Mouse (Mus musculus): ENCODE measurements around the gene Auts2. TPM values are rescaled to one million over a fixed set of nuclear protein-coding genes. Genes with fewer than 3 reads are reported as not detected.

Gene Auts2
- polyA plus RNA-seq, 1 experiment from 2014 or later: 32.6 TPM

DNA sequence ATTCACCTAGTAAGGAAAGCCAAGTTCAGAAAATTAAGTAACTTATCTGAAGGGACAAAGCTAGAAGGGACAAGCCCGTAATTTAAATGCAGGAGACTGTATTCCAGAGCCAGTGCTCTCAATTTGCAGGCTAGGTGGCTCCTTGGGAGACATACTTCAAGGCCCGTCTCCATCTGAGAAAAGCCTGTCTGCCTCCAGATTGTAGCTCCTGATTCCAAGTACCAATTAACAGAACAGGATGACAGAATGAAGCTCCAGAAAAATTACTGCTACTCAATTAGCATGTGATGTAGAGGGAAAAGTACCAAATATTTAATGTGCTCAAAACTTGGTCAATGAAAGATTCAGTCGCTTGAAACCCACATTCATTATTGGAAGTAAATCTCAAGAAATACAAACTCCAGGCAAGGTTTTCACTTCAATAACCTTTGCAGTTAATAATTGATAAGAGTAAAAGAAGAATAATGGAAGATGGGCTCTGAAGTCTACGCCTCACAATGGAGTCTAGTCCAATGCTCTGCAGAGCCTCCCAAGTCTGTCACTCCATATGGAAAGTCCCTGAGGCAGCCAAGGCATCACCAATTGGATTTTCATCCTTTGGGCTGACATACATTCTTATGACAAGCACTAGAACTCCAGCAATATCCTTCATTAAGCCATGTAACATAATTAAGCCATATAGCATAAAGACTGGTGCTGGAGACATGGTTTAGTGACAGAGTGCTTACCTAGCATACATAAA lies 97.8 kb downstream of the Auts2 start:
- no peak overlapping the region for H3K27ac ChIP-seq (ENCODE audit: low read depth, low read length)
- H3K4me2 ChIP-seq (replicated peaks; ENCODE audit: low read depth, low read length): no peak overlapping the region
- ATAC-seq (ENCODE audit: low FRiP score, low TSS enrichment): no peak
- H3K9me3 ChIP-seq (ENCODE audit: control insufficient read depth, low read length): no peaks in the 10 kb centered on the region
- no peak overlapping the region for H3K4me3 ChIP-seq (ENCODE audit: low read length)
- no peak overlapping the region for H3K9ac ChIP-seq (ENCODE audit: low read depth, low read length)
- 84% methylated on average over 4 of the region's 4 CpGs for WGBS
- peaks cover 10% of the 10 kb centered on the region for H3K4me1 ChIP-seq (ENCODE audit: control insufficient read depth, insufficient read depth, low read length)
- no peaks in the 10 kb centered on the region for H3K36me3 ChIP-seq (ENCODE audit: control insufficient read depth, insufficient read depth, low read length)
- no peaks in the 10 kb centered on the region for H3K27me3 ChIP-seq (ENCODE audit: control insufficient read depth, insufficient read depth, low read length)

DNA sequence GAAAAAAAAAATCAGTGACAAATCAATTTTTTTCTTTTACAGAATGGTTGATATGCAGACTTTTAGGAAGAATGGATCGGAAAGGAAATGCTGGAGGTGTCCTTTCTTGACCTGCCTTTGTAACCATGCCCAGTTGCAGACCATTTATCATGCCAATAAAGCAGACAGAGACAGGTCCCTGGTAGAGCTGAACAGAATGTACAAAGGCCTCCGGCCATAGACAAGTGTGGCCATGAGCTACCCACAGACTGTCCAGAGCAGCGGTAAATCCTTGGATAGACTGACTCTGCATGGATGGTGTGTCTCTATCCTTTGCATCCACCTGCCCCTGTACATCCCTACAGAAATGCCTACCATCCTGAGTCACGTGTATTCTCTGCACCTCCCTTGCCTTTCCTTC lies 100.2 kb downstream of the Auts2 start:
- no peaks in the 10 kb centered on the region for H3K36me3 ChIP-seq (ENCODE audit: control insufficient read depth, insufficient read depth, low read length)
- no peaks in the 10 kb centered on the region for H3K9me3 ChIP-seq (ENCODE audit: control insufficient read depth, low read length)
- H3K4me3 ChIP-seq (ENCODE audit: low read length): no peak overlapping the region
- H3K27ac ChIP-seq (ENCODE audit: low read depth, low read length): no peak overlapping the region
- H3K4me2 ChIP-seq (replicated peaks; ENCODE audit: low read depth, low read length): no peak overlapping the region
- 50% methylated on average over 4 of the region's 4 CpGs for WGBS
- H3K4me1 ChIP-seq (ENCODE audit: control insufficient read depth, insufficient read depth, low read length): peaks cover 10% of the 10 kb centered on the region
- no peak for ATAC-seq (ENCODE audit: low FRiP score, low TSS enrichment)
- H3K9ac ChIP-seq (ENCODE audit: low read depth, low read length): no peak overlapping the region
- no peaks in the 10 kb centered on the region for H3K27me3 ChIP-seq (ENCODE audit: control insufficient read depth, insufficient read depth, low read length)

GRCm38 (mm10) chr5:132438414-132438813 lies 104.7 kb downstream of the Auts2 start:
- ATAC-seq (ENCODE audit: low FRiP score, low TSS enrichment): no peak
- no peak overlapping the region for H3K9ac ChIP-seq (ENCODE audit: low read depth, low read length)
- 34% methylated on average over 4 of the region's 4 CpGs for WGBS
- no peaks in the 10 kb centered on the region for H3K36me3 ChIP-seq (ENCODE audit: control insufficient read depth, insufficient read depth, low read length)
- no peak overlapping the region for H3K27ac ChIP-seq (ENCODE audit: low read depth, low read length)
- no peak overlapping the region for H3K4me3 ChIP-seq (ENCODE audit: low read length)
- H3K4me2 ChIP-seq (replicated peaks; ENCODE audit: low read depth, low read length): no peak overlapping the region
- peaks cover 7% of the 10 kb centered on the region; the same call in 1 of the 2 replicates for H3K4me1 ChIP-seq (ENCODE audit: control insufficient read depth, insufficient read depth, low read length)
- no peaks in the 10 kb centered on the region for H3K27me3 ChIP-seq (ENCODE audit: control insufficient read depth, insufficient read depth, low read length)
- no peaks in the 10 kb centered on the region for H3K9me3 ChIP-seq (ENCODE audit: control insufficient read depth, low read length)

- no peak overlapping the region for H3K27ac ChIP-seq (ENCODE audit: low read depth, low read length)
- H3K9ac ChIP-seq (ENCODE audit: low read depth, low read length): no peak overlapping the region
- peaks cover 7% of the 10 kb centered on the region; the same call in 1 of the 2 replicates for H3K4me1 ChIP-seq (ENCODE audit: control insufficient read depth, insufficient read depth, low read length)
- H3K36me3 ChIP-seq (ENCODE audit: control insufficient read depth, insufficient read depth, low read length): no peaks in the 10 kb centered on the region
- H3K4me3 ChIP-seq (ENCODE audit: low read length): no peak overlapping the region
- H3K9me3 ChIP-seq (ENCODE audit: control insufficient read depth, low read length): no peaks in the 10 kb centered on the region
- H3K27me3 ChIP-seq (ENCODE audit: control insufficient read depth, insufficient read depth, low read length): no peaks in the 10 kb centered on the region
- no peak for ATAC-seq (ENCODE audit: low FRiP score, low TSS enrichment)
- 52% methylated on average over 8 of the region's 8 CpGs for WGBS
- H3K4me2 ChIP-seq (replicated peaks; ENCODE audit: low read depth, low read length): no peak overlapping the region
These were observed 105.2 kb downstream of the Auts2 start for GRCm38 (mm10) chr5:132437994-132438393.

DNA sequence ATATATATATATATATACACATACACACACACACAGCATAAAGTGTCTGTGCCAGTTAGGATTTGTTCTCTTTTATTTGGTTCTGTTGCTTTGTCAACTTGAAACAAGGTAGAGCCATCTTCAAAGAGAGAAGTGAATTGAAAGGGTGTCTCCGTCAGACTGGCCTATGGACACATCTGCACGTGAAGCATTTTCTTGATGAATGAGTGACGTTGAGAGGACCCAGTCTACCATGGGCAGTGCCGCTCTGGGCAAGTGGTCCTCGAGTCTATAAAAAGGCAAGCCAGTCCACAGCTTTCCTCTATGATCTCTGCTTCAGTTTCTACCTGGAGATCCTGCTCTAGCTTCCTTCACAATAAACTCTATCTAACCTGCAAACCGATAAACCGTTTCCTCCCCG lies 105.7 kb downstream of the Auts2 start:
- WGBS: 91% methylated on average over 8 of the region's 8 CpGs
- Histone ChIP-seq H3K27ac (ENCODE audit: low read depth, low read length) (no peak overlapping the region), H3K4me2 (replicated peaks; ENCODE audit: low read depth, low read length) (no peak overlapping the region), H3K27me3 (ENCODE audit: control insufficient read depth, insufficient read depth, low read length) (no peaks in the 10 kb centered on the region), H3K4me3 (ENCODE audit: low read length) (no peak overlapping the region), H3K4me1 (ENCODE audit: control insufficient read depth, insufficient read depth, low read length) (peaks cover 7% of the 10 kb centered on the region; the same call in 1 of the 2 replicates), H3K9ac (ENCODE audit: low read depth, low read length) (no peak overlapping the region), H3K36me3 (ENCODE audit: control insufficient read depth, insufficient read depth, low read length) (no peaks in the 10 kb centered on the region), H3K9me3 (ENCODE audit: control insufficient read depth, low read length) (no peaks in the 10 kb centered on the region)
- ATAC-seq (ENCODE audit: low FRiP score, low TSS enrichment): no peak

DNA sequence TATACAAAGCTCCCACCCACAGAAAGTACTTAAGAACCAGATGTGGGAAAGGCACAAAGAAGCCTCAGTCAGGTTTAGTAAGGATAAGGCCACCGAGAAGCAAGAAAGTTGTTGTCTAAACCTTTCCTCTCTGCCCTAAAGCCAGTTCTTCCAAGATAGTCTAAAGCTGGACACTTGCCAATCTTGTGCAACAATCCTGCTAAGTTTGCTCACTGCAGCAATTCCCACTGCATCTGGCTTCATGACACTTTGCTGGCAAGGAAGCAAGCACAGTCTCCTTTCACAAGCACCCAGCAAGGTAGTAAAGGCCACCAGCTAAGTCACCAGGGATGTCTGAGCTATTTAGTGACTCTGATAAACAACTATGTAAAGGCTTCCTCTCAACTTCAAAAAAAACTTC lies 106.2 kb downstream of the Auts2 start:
- no peak overlapping the region for H3K4me2 ChIP-seq (replicated peaks; ENCODE audit: low read depth, low read length)
- no peaks in the 10 kb centered on the region for H3K27me3 ChIP-seq (ENCODE audit: control insufficient read depth, insufficient read depth, low read length)
- H3K9ac ChIP-seq (ENCODE audit: low read depth, low read length): no peak overlapping the region
- no peak overlapping the region for H3K27ac ChIP-seq (ENCODE audit: low read depth, low read length)
- no peaks in the 10 kb centered on the region for H3K9me3 ChIP-seq (ENCODE audit: control insufficient read depth, low read length)
- WGBS: 36% methylated on average over 1 of the region's 1 CpGs
- ATAC-seq (ENCODE audit: low FRiP score, low TSS enrichment): no peak
- H3K4me1 ChIP-seq (ENCODE audit: control insufficient read depth, insufficient read depth, low read length): 0 out of 2 replicates have a peak, but pooled peaks cover 3% of the 10 kb centered on the region
- H3K4me3 ChIP-seq (ENCODE audit: low read length): no peak overlapping the region
- H3K36me3 ChIP-seq (ENCODE audit: control insufficient read depth, insufficient read depth, low read length): no peaks in the 10 kb centered on the region

GRCm38 (mm10) chr5:132436473-132436872 lies 106.7 kb downstream of the Auts2 start:
- Histone ChIP-seq H3K4me1 (ENCODE audit: control insufficient read depth, insufficient read depth, low read length) (0 out of 2 replicates have a peak, but pooled peaks cover 3% of the 10 kb centered on the region), H3K4me2 (replicated peaks; ENCODE audit: low read depth, low read length) (no peak overlapping the region), H3K27ac (ENCODE audit: low read depth, low read length) (no peak overlapping the region), H3K36me3 (ENCODE audit: control insufficient read depth, insufficient read depth, low read length) (no peaks in the 10 kb centered on the region), H3K27me3 (ENCODE audit: control insufficient read depth, insufficient read depth, low read length) (no peaks in the 10 kb centered on the region), H3K9me3 (ENCODE audit: control insufficient read depth, low read length) (no peaks in the 10 kb centered on the region), H3K9ac (ENCODE audit: low read depth, low read length) (no peak overlapping the region), H3K4me3 (ENCODE audit: low read length) (no peak overlapping the region)
- WGBS: 94% methylated on average over 2 of the region's 2 CpGs
- no peak for ATAC-seq (ENCODE audit: low FRiP score, low TSS enrichment)

DNA sequence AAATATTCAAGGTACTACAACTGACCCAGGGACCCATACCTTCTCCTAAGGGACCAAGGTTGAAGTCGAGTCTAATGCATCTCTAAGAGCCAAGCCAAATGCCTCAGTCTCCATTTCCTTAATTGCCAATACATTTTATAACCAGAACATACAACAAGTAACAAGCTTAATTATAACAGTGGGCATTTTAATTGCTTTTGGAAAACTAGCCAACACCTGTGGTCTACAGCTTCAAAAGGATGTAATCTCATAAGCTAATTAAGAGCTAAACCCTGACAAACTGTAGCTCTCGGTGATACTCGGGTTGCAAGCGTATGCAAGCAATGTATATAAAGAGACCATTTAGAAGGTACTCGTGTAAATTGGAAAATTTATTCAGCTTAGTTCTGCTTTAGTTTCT lies 107.7 kb downstream of the Auts2 start:
- H3K4me1 ChIP-seq (ENCODE audit: control insufficient read depth, insufficient read depth, low read length): 0 out of 2 replicates have a peak, but pooled peaks cover 3% of the 10 kb centered on the region
- H3K27ac ChIP-seq (ENCODE audit: low read depth, low read length): no peak overlapping the region
- no peak overlapping the region for H3K9ac ChIP-seq (ENCODE audit: low read depth, low read length)
- H3K27me3 ChIP-seq (ENCODE audit: control insufficient read depth, insufficient read depth, low read length): no peaks in the 10 kb centered on the region
- no peak overlapping the region for H3K4me3 ChIP-seq (ENCODE audit: low read length)
- ATAC-seq (ENCODE audit: low FRiP score, low TSS enrichment): no peak
- H3K9me3 ChIP-seq (ENCODE audit: control insufficient read depth, low read length): no peaks in the 10 kb centered on the region
- no peaks in the 10 kb centered on the region for H3K36me3 ChIP-seq (ENCODE audit: control insufficient read depth, insufficient read depth, low read length)
- H3K4me2 ChIP-seq (replicated peaks; ENCODE audit: low read depth, low read length): no peak overlapping the region
- WGBS: 88% methylated on average over 5 of the region's 5 CpGs

DNA sequence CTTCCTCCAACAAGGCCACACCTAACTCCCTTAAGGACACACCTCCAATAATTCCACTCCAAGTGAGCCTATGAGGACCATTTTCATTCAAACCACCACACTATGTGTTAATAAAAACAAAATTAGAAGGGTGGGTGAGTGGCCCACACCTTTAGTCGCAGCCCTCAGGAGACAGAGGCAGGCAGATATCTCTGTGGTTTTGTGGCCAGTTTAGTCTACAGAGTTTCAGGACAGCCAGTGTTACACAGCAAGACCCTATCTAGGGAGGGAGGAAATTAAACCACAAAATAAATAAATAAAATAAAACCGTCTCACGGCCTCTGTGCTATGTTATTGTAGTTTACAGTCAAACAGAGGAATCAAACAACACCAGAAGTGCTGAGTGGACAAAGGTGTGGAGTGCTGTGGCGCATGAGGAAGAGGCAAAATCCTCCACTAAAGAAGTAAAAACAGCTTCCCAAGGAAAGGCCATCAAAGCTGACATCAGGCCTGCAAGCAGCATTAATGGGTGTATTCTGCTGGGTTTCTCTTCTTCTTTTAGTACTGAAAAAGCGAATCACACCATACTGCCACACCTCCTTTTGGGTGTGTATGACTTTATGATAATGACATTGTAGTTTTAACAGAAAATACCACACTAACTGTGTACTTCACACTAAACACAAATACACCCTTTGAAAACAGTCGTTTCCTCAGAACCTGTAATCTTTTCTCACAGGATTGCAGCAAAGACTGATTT lies 109.6 kb downstream of the Auts2 start:
- H3K4me1 ChIP-seq (ENCODE audit: control insufficient read depth, insufficient read depth, low read length): 0 out of 2 replicates have a peak, but pooled peaks cover 3% of the 10 kb centered on the region
- no peak overlapping the region for H3K4me3 ChIP-seq (ENCODE audit: low read length)
- H3K36me3 ChIP-seq (ENCODE audit: control insufficient read depth, insufficient read depth, low read length): no peaks in the 10 kb centered on the region
- no peak overlapping the region for H3K9ac ChIP-seq (ENCODE audit: low read depth, low read length)
- H3K9me3 ChIP-seq (ENCODE audit: control insufficient read depth, low read length): no peaks in the 10 kb centered on the region
- H3K4me2 ChIP-seq (replicated peaks; ENCODE audit: low read depth, low read length): no peak overlapping the region
- 72% methylated on average over 6 of the region's 6 CpGs for WGBS
- no peak overlapping the region for H3K27ac ChIP-seq (ENCODE audit: low read depth, low read length)
- ATAC-seq (ENCODE audit: low FRiP score, low TSS enrichment): no peak
- H3K27me3 ChIP-seq (ENCODE audit: control insufficient read depth, insufficient read depth, low read length): no peaks in the 10 kb centered on the region

All from kidney, embryonic 14.5 days (tissue).